Mouse (Mus musculus) midbrain, embryonic 12.5 days (tissue): Measurements from ENCODE around the gene Rbms3. TPM values are rescaled to one million over a fixed set of nuclear protein-coding genes. Genes with fewer than 3 reads are reported as not detected.
A peak's percentile ranks its signal among the peaks of the same experiment; 100 is the strongest.

Experiments used
- ATAC-seq: fragments of 200-750 bp; cut with Nextera tagmentation; 2 replicates; pipeline ENCODE4 v1.8.0; 2017; ENCODE audit warnings: low read depth, moderate TSS enrichment, moderate library complexity; ENCODE audit not compliant: low FRiP score
- H3K27ac ChIP-seq: fragments of 300-500 bp; sonication (generic); replicated peaks from 2 replicates; pipeline ENCODE4 v1.5.1; 2016; ENCODE audit warnings: mild to moderate bottlenecking
- H3K27me3 ChIP-seq: fragments of 300-500 bp; sonication (generic); 2 replicates; pipeline ENCODE4 v1.6.1; 2016; ENCODE audit warnings: mild to moderate bottlenecking
- H3K36me3 ChIP-seq: fragments of 300-500 bp; sonication (generic); 2 replicates; pipeline ENCODE4 v1.6.1; 2016
- H3K4me1 ChIP-seq: fragments of 300-500 bp; sonication (generic); 2 replicates; pipeline ENCODE4 v1.6.1; 2016
- H3K4me2 ChIP-seq: fragments of 300-500 bp; sonication (generic); replicated peaks from 2 replicates; pipeline ENCODE4 v1.6.1; 2016; ENCODE audit warnings: mild to moderate bottlenecking, moderate library complexity
- H3K4me3 ChIP-seq: fragments of 300-500 bp; sonication (generic); 2 replicates; pipeline ENCODE4 v1.5.1; 2016; ENCODE audit warnings: mild to moderate bottlenecking
- H3K9ac ChIP-seq: fragments of 300-500 bp; sonication (generic); replicated peaks from 2 replicates; pipeline ENCODE4 v1.6.1; 2016; ENCODE audit warnings: mild to moderate bottlenecking, moderate library complexity
- H3K9me3 ChIP-seq: fragments of 300-500 bp; sonication (generic); 2 replicates; pipeline ENCODE4 v1.6.1; 2016; ENCODE audit warnings: mild to moderate bottlenecking
- WGBS: fragments of 180-500 bp; shearing (Covaris S2); methylation state at CpG from one replicate; pipeline ENCODE4 v1.1.7; 2016; 5-methylcytosine and 5-hydroxymethylcytosine counted together
- polyA plus RNA-seq: library from polyadenylated mRNA; unstranded; fragments of >200 nt; fragmentation: Nextera tagmentation; extraction: Ambion mirVana; gene quantifications from 2 replicates; pipeline ENCODE4 v1.2.1, GENCODE M21; 2016

Rbms3 gene
- 19.3 and 25.8 TPM in 2 replicates for polyA plus RNA-seq

DNA sequence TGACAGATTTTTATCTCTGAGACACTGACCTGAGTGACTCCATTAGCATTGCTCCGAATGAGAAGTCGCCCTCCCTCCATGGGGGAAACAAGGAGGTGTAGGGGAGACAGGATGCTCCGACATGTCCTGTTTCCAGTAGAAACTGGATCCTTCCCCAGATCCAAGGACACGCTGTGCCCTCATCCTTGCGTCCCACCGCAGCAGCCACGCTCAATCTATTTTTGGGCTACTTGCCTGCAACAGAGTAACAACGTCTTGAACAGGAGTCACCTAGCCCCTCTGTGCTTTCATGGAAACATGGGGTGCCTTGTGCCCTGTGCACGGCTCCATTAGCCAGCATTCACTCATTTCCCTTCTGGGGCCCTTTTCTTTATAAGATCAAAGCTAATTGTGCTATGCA is at the start of gene Rbms3:
Rbms3 (minus strand) TSS at position 143 of the 400 bp plus-strand sequence.
- Histone ChIP-seq H3K9me3 (no peaks in the 10 kb centered on the region), H3K4me2 (no peak within 1 kb of the TSS), H3K27me3 (no peaks in the 10 kb centered on the region), H3K36me3 (no peaks in the 10 kb centered on the region), H3K4me1 (0 out of 2 replicates have a peak, but pooled peaks cover 9% of the 10 kb centered on the region), H3K27ac (no peak within 1 kb of the TSS), H3K9ac (no peak within 1 kb of the TSS), H3K4me3 (no peak within 1 kb of the TSS)
- peak; percentile 9; the same call in 1 of the 2 replicates for ATAC-seq
- WGBS: 76% methylated on average over 9 of the region's 9 CpGs

- Histone ChIP-seq H3K9me3 (no peaks in the 10 kb centered on the region), H3K4me1 (0 out of 2 replicates have a peak, but pooled peaks cover 3% of the 10 kb centered on the region), H3K4me3 (no peak overlapping the region), H3K27ac (no peak overlapping the region), H3K4me2 (no peak overlapping the region), H3K27me3 (no peaks in the 10 kb centered on the region), H3K36me3 (no peaks in the 10 kb centered on the region), H3K9ac (no peak overlapping the region)
- 83% methylated on average over 5 of the region's 5 CpGs for WGBS
- ATAC-seq: no peak
Observed at GRCm38 (mm10) chr9:117673311-117673710, 43.6 kb upstream of the Rbms3 start.

GRCm38 (mm10) chr9:117654626-117655025 is 24.9 kb upstream of the Rbms3 start:
- no peaks in the 10 kb centered on the region for H3K27me3 ChIP-seq
- no peak overlapping the region for H3K4me2 ChIP-seq
- no peak for ATAC-seq
- no peaks in the 10 kb centered on the region for H3K9me3 ChIP-seq
- no peak overlapping the region for H3K27ac ChIP-seq
- H3K4me3 ChIP-seq: no peak overlapping the region
- 70% methylated on average over 2 of the region's 2 CpGs for WGBS
- H3K4me1 ChIP-seq: no peaks in the 10 kb centered on the region
- H3K36me3 ChIP-seq: no peaks in the 10 kb centered on the region
- no peak overlapping the region for H3K9ac ChIP-seq

- ATAC-seq: no peak
- Histone ChIP-seq H3K4me3 (no peak overlapping the region), H3K4me2 (no peak overlapping the region), H3K4me1 (no peaks in the 10 kb centered on the region), H3K27ac (no peak overlapping the region), H3K27me3 (no peaks in the 10 kb centered on the region), H3K36me3 (no peaks in the 10 kb centered on the region), H3K9me3 (no peaks in the 10 kb centered on the region), H3K9ac (no peak overlapping the region)
- 78% methylated on average over 5 of the region's 5 CpGs for WGBS
Observed at GRCm38 (mm10) chr9:117653641-117654040, 23.9 kb upstream of the Rbms3 start.

DNA sequence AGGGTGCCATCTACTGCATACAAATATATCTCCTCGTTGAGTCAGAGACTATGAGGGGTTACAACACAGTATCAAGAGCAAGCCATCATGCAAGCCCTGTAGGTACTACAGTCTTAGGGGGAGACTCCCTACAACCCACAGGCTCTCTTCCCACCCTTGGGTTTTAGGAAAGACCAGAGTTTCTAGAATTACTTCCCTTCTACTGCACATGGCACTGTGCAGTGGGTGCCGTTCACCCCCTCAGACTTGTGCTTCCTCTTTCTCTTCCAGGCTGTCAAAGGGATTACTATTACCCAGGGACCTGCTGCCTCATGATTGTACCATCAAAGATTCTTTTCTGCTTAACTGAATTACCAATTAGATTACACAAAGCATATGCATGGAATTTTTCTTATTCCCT is 16.4 kb upstream of the Rbms3 start:
- no peak overlapping the region for H3K4me3 ChIP-seq
- ATAC-seq: no peak
- H3K4me2 ChIP-seq: no peak overlapping the region

DNA sequence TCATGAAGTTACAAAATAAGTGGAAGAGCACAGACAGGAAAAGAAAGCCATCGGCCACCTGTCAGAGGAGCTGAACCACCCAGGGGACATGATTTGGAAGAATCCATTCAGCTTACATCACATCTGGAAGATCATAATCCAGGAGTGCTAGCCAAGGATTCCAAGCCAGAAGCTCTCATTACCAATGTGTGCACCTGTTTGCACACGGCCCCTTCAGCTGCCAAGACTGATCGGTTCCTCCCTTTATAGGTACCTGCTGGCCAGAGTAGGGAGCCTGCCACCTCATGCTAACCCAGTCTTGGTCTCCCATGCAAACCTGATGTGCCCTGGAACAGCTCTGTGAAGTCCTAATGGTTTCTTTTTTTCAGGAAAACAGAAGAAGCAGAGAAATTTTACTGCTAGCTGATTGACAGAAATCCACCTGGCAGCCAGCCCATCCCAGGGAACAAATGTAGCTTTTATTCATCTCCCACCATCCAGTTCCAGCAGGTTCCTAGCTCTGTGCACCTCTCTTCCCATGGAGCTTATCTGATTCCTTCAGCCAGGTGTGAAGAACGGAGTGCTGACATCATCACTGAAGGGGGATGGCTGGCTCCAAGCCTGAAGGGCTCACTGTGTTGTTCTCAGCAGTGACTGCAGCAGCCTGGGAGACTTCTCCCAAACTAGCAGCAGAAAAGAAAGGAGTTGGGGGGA is 11.5 kb upstream of the Rbms3 start:
- Histone ChIP-seq H3K27ac (no peak overlapping the region), H3K4me3 (no peak overlapping the region), H3K27me3 (no peaks in the 10 kb centered on the region), H3K4me1 (no peaks in the 10 kb centered on the region), H3K4me2 (no peak overlapping the region), H3K9me3 (no peaks in the 10 kb centered on the region), H3K36me3 (no peaks in the 10 kb centered on the region), H3K9ac (no peak overlapping the region)
- WGBS: 98% methylated on average over 4 of the region's 4 CpGs
- ATAC-seq: no peak

More for the DNA sequence above, 16.4 kb upstream of the Rbms3 start:
- H3K27me3 ChIP-seq: no peaks in the 10 kb centered on the region
- no peaks in the 10 kb centered on the region for H3K36me3 ChIP-seq
- H3K27ac ChIP-seq: no peak overlapping the region
- no peaks in the 10 kb centered on the region for H3K4me1 ChIP-seq
- no peak overlapping the region for H3K9ac ChIP-seq
- no peaks in the 10 kb centered on the region for H3K9me3 ChIP-seq
- WGBS: 77% methylated on average over 2 of the region's 2 CpGs

DNA sequence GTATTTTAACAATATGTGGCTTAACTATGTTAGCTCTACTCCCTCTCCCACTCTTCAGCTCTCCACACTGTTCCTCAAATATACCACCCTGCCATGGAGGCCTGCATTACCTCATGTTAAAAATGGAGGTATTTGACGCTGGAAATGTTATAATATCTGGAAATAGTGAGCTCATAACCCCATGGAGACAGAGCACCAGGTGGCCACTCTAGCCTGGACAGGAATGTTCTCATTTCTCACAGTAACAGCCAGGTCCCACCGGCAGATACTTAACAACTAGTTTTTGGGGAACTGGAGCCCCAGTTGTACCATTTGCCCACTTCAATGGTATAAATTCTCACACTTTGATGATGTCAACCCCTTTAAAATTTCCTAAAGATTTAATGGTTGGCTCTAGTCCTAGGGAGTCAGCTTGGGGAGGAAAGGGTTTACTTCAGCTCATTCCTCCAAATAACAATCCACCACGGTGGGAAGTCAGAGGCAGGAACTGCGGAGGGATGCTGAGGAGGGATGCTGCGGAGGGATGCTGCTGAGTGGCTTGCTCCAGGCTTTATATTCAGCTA is 9.0 kb upstream of the Rbms3 start:
- no peak for ATAC-seq
- H3K27me3 ChIP-seq: no peaks in the 10 kb centered on the region
- H3K9me3 ChIP-seq: no peaks in the 10 kb centered on the region
- H3K27ac ChIP-seq: no peak overlapping the region
- H3K4me2 ChIP-seq: no peak overlapping the region
- no peaks in the 10 kb centered on the region for H3K4me1 ChIP-seq
- no peaks in the 10 kb centered on the region for H3K36me3 ChIP-seq
- no peak overlapping the region for H3K9ac ChIP-seq
- WGBS: 88% methylated on average over 5 of the region's 5 CpGs
- no peak overlapping the region for H3K4me3 ChIP-seq

DNA sequence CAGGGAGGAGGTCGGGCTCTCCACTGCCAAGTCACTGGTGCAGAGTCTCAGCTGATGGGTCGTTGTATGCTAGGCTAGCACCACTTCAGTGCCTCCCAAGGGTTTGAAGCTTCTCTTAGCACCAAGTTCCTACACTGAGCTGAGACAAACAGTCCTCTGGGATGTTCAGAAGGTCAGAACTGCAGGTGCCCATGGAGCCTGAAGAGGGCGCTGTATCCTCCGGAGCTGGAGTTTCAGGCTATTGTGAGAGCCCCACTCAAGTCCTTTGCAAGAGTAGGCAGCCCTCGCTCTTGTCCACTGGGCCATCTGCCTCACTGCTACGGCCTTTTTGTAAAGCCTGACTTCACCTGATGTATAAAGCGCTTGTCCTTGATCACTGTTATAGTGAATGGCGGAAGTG is 6.8 kb upstream of the Rbms3 start:
- H3K27ac ChIP-seq: no peak overlapping the region
- 81% methylated on average over 8 of the region's 8 CpGs for WGBS
- no peak for ATAC-seq

DNA sequence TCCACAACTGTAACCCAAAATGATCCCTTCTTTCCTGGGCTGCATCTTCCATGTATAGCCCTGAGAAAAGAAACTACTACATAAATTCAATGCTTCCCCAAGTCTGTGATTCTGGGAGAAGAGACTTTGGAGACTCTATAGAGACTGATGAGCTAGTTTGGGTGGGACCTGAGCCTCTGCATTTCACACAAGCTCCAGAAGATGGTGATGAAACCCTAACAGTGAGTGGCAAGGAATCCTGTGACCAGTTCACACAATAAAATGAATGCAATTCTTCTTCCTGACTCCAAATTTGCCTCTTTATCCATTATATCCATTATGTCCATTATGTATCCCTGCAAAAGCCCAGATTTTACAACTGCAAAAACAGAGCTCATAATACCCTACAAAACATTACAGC is 2.5 kb downstream of the Rbms3 start:
- Histone ChIP-seq H3K9me3 (no peaks in the 10 kb centered on the region), H3K4me1 (0 out of 2 replicates have a peak, but pooled peaks cover 9% of the 10 kb centered on the region), H3K9ac (no peak overlapping the region), H3K27me3 (no peaks in the 10 kb centered on the region), H3K27ac (no peak overlapping the region), H3K36me3 (no peaks in the 10 kb centered on the region), H3K4me2 (no peak overlapping the region), H3K4me3 (no peak overlapping the region)
- no peak for ATAC-seq

More for the DNA sequence above, 6.8 kb upstream of the Rbms3 start:
- H3K36me3 ChIP-seq: no peaks in the 10 kb centered on the region
- H3K4me2 ChIP-seq: no peak overlapping the region
- no peaks in the 10 kb centered on the region for H3K27me3 ChIP-seq
- no peak overlapping the region for H3K4me3 ChIP-seq
- no peaks in the 10 kb centered on the region for H3K4me1 ChIP-seq
- H3K9me3 ChIP-seq: no peaks in the 10 kb centered on the region
- no peak overlapping the region for H3K9ac ChIP-seq

GRCm38 (mm10) chr9:117600781-117601180 is 28.9 kb downstream of the Rbms3 start:
- no peaks in the 10 kb centered on the region for H3K36me3 ChIP-seq
- H3K27ac ChIP-seq: no peak overlapping the region
- no peaks in the 10 kb centered on the region for H3K9me3 ChIP-seq
- no peak for ATAC-seq
- no peaks in the 10 kb centered on the region for H3K27me3 ChIP-seq
- WGBS: 79% methylated on average over 5 of the region's 5 CpGs
- no peaks in the 10 kb centered on the region for H3K4me1 ChIP-seq
- H3K9ac ChIP-seq: no peak overlapping the region
- no peak overlapping the region for H3K4me3 ChIP-seq
- no peak overlapping the region for H3K4me2 ChIP-seq

DNA sequence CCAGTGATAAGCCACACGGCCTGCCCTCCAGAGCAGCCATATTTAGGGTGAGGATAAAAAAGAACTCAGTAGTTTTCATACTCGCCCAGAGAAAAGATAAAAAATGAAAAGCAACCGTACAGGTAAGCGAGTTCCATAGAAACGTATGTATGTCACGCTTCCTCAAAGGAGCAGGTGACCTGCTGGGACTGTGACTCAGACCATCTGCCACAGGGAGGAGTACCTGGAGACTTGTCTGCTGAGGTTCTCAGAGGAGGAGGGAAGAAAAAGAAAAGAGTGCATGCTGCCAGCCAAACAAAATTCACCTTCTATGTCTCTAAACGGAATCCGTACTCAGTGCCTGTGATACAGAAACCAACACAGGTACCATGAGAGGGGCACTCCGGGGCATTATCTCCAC is 30.4 kb downstream of the Rbms3 start:
- no peaks in the 10 kb centered on the region for H3K27me3 ChIP-seq
- no peak overlapping the region for H3K4me2 ChIP-seq
- no peak overlapping the region for H3K9ac ChIP-seq
- 94% methylated on average over 9 of the region's 9 CpGs for WGBS
- H3K4me3 ChIP-seq: no peak overlapping the region
- no peaks in the 10 kb centered on the region for H3K36me3 ChIP-seq
- H3K9me3 ChIP-seq: no peaks in the 10 kb centered on the region
- H3K4me1 ChIP-seq: no peaks in the 10 kb centered on the region
- no peak overlapping the region for H3K27ac ChIP-seq
- no peak for ATAC-seq

- WGBS: 46% methylated on average over 5 of the region's 5 CpGs
- no peaks in the 10 kb centered on the region for H3K27me3 ChIP-seq
- no peak for ATAC-seq
- H3K4me3 ChIP-seq: no peak overlapping the region
- no peak overlapping the region for H3K4me2 ChIP-seq
- H3K9me3 ChIP-seq: no peaks in the 10 kb centered on the region
- H3K9ac ChIP-seq: no peak overlapping the region
- H3K36me3 ChIP-seq: no peaks in the 10 kb centered on the region
- H3K4me1 ChIP-seq: no peaks in the 10 kb centered on the region
- no peak overlapping the region for H3K27ac ChIP-seq
Observed at GRCm38 (mm10) chr9:117596162-117596561, 33.6 kb downstream of the Rbms3 start.
